Mouse (Mus musculus): ENCODE measurements around the gene Ddo. TPM values are rescaled to one million over a fixed set of nuclear protein-coding genes. Genes with fewer than 3 reads are reported as not detected.

The Ddo gene
- total RNA-seq (2021): 10 to 100 TPM; 18.9 to 21.5 TPM
- long read RNA-seq, experiment 1, transcript Ddo-201 (5 exons, 3,000 nt): major isoform, 10 of 19 reads
- long read RNA-seq, experiment 1, partial matches to known transcripts: 4 of 19 reads
- long read RNA-seq, experiment 1, other reads (novel, unspliced or antisense): 5 of 19 reads
- long read RNA-seq, experiment 2, transcript Ddo-201 (5 exons, 3,000 nt): major isoform, 14 of 25 reads
- long read RNA-seq, experiment 2, partial matches to known transcripts: 5 of 25 reads
- long read RNA-seq, experiment 2, other reads (novel, unspliced or antisense): 4 of 25 reads

DNA sequence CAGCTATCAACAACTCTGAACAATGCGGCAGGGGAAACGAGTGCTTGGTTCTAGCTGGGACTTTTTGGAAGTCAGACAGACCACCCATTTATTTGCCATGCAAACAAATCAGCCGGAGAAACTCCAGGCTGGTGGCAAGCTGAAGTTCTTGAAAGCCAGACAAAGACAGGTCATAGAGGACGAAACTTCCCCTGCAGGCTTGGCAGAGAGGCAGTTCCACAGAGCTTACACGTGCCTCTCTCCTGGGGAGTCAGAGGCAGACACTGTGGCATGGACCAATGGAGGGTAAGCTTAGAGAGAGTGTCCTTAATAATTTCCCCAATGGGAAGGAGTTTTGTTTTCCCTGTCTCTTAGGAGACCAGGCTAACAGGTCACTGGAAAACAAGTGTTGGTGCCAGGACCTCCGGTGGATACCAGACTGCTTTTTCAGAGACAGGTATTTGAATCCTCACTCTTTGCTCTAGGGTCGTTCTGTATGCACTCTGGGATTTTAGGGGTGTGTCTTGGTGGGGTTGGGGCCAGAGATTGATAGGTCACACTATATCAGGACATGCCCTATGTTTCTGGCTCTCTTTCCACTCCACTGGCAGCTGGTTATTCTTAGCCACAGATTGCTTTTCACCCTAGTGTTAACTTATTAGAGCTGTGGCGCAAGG lies at the start of gene Ddo:
Ddo (plus strand) TSS at position 356 of the 656 bp plus-strand sequence.
- H3K27ac ChIP-seq: peak within 1 kb of the TSS; percentile 89
- peak within 1 kb of the TSS; percentile 52 for H3K4me3 ChIP-seq
- TF ChIP-seq CTCF (conservative IDR thresholded peaks at IDR 0.05): no peak
- DNase-seq (ENCODE audit: low spot score in 2 of 2): peak; percentile 51 to 63

DNA sequence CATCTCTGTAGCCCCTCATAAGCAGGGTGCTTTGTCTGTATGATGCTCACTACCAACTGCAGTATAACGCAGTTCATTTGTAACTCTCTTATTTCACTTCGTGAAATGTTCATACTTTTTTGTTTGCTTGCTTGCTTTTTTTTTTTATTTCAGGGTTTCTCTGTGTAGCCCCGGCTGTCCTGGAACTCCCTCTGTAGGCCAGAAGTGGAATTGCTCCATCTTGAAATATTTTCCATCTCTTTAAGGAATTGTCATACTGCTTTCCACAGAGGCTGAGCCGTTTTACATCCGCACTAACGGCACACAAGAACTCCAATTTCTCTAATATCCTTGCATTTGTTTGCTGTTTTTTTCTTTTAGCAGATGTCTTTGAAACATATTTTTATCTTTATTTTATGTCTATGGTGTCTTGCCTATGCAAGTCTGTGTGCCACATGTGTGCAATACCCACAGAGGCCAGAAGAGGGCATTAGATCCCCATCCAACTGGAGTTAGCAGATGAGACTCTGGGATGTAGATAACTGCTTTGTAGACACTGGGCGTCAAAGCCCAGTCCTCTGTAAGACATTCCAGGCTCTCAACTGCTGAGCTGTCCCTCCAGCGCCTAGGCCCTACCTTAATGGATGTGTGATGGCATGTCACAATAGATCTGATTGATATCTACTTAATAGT lies 46.1 kb upstream of the Ddo start:
- no peak overlapping the region for H3K4me3 ChIP-seq
- no peak for DNase-seq (ENCODE audit: low spot score in 2 of 2)
- TF ChIP-seq CTCF (conservative IDR thresholded peaks at IDR 0.05): peak; percentile 64
- H3K27ac ChIP-seq: no peak overlapping the region

DNA sequence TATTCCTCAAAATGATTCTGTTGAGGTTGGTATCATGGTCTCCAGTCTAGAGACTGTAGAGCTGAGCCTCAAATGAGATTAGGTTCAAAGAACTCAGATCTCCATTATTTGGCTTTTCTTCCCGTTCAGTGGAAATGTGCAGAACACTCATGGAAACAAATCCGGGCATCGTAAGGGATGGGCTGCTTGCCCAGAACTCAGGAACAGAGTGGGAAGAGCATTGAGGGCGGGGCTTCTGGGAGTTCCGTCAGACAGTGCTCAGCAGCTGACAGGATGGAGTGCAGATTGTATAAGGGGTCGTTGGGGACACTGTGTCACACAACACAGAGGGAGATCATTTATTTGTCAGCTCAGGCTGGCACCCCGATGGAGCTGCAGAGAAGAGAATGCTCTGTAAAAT lies 37.6 kb upstream of the Ddo start:
- no peak overlapping the region for H3K4me3 ChIP-seq
- DNase-seq (ENCODE audit: low spot score in 2 of 2): peak; percentile 74 to 83
- no peak for TF ChIP-seq CTCF (conservative IDR thresholded peaks at IDR 0.05)
- H3K27ac ChIP-seq: peak overlapping the region; percentile 84

DNA sequence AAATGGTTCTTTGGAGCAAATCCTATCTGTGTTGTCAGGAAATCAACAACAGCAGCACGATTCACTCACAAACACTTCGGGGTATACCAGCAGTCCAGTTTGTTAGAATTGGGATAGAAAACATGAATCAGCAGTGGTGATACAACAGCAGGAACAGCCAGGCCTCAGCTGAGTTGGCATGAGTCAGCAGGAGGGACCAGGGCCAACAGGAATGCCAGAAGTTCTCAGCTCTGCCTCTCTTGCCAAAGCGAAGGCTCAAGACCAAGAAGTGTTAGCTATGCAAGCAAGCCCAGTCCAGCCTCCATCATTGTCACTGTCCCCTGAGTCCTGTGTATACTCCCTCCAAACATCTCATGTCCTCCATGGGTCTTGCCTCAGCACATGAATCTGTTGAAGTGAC lies 32.6 kb upstream of the Ddo start:
- no peak overlapping the region for H3K27ac ChIP-seq
- TF ChIP-seq CTCF (conservative IDR thresholded peaks at IDR 0.05): no peak

DNA sequence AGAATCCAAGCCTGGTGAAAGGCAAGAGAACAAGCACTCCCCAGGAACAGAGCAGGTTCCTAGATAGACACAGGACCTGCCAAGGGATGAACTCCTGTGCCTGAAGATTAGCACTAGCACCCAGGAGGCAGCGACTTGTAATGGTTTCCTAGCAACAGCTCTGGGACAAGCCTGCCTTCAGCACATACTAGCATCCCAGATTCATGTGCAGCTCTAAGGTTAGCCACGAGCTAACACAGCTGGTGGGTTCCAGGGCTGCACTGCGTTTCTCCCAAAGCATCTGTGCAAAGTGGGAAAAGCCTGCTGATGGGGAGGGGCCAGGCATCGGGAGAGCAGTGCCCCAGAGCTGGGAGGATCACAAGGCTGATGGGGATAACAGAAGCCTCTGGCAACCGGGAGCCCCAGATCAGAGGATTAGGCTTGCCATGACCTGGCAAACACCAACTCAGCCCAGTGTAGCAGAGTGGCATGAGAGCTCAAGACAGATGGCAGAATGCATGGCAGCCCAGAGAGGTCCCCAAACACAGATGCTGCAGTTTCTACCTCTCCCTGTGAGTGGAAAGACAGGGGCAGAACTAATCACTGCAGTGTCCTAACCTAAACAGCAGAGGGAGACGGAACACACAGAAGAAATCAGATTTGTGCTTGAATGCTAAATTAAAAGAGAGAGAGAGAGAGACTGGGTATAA lies 25.0 kb upstream of the Ddo start:
- H3K27ac ChIP-seq: no peak overlapping the region
- peak in 1 of 2 experiments; percentile 34 for DNase-seq (ENCODE audit: low spot score in 2 of 2)
- TF ChIP-seq CTCF (conservative IDR thresholded peaks at IDR 0.05): peak; percentile 73
- H3K4me3 ChIP-seq: no peak overlapping the region

More for the DNA sequence above, 32.6 kb upstream of the Ddo start:
- DNase-seq (ENCODE audit: low spot score in 2 of 2): no peak
- H3K4me3 ChIP-seq: no peak overlapping the region

DNA sequence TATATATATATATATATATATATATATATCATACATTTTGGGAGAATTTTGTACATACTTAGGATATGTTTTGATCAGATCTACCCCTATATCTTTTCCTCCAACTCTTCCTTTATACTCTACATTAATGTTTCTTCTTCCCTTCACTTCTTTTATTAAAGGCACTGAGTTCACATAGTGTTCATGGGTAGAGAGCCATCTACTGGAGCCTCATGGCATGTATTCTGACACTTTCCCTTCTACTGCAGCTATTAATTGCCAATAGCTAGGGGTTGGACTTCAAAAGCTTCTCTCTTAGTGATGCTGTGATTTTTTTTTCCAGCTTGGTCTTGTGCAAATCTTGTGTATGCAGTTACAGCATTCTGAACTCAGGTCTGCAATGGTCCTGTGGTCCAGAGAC lies 11.8 kb upstream of the Ddo start:
- DNase-seq (ENCODE audit: low spot score in 2 of 2): no peak
- TF ChIP-seq CTCF (conservative IDR thresholded peaks at IDR 0.05): peak; percentile 76
- Histone ChIP-seq H3K27ac (peak overlapping the region; percentile 39; the same call in 1 of the 2 replicates), H3K4me3 (no peak overlapping the region)

DNA sequence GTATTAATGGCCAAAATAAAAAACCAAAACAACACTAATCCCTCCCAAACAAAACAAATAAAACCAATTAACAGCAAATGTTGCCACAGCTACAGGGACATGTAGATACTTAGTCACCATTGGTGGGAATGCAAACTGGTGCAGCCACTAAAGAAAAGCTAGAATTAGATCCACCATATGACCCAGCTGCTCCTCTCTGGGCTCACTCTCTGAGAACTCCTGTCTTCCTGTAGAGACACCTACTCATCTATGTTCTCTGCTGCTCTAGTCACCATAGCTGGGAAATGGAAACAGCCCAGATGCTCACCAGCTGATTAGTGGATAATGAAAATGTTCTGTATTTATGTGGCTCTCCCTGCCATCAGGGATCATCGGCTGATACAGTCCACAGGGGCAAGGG lies 10.1 kb upstream of the Ddo start:
- no peak for TF ChIP-seq CTCF (conservative IDR thresholded peaks at IDR 0.05)
- Histone ChIP-seq H3K27ac (0 out of 2 replicates have a peak overlapping the region, but pooled peaks have one; percentile 18), H3K4me3 (no peak overlapping the region)
- no peak for DNase-seq (ENCODE audit: low spot score in 2 of 2)

DNA sequence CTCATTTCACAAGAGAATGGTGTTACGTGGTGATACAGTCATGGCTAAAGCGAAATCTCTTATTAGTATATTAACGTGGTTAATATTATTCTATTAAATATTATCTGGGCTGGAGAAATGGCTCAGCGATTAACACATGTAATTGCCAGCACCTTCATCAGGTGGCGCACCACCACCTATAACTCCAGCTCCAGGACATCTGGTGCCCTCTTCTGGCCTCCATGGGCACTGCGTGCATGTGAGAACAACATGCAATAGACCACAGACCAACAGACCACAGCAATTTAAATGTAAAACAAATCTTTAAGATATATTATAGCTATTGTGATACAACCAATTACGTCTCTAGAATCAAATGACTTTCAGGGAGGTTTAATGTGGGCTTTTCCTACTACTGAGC lies 671 bp upstream of the Ddo start:
- Histone ChIP-seq H3K4me3 (no peak overlapping the region), H3K27ac (peak overlapping the region; percentile 89)
- DNase-seq (ENCODE audit: low spot score in 2 of 2): peak in 1 of 2 experiments; percentile 45
- peak; percentile 86 for TF ChIP-seq CTCF (conservative IDR thresholded peaks at IDR 0.05)

DNA sequence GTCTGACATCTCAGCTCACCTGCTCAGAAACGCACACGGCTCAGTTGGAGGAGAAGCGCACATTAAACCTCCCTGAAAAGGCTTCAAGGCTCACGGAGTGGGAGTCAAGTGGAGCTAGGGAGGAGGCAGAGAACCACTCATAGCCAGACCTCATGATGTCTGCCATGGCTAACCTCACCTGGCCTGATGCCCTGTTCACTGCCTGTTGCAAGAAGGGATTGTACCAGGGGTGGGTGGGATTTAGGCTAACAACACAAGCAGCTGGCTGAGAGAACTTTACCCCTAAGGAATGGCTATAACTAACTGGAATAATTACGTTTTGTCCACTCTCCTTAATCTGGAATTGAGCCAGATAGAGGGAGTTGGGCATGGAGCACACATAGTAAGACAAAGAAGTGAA lies 646 bp downstream of the Ddo start:
- peak overlapping the region; percentile 52 for H3K4me3 ChIP-seq
- TF ChIP-seq CTCF (conservative IDR thresholded peaks at IDR 0.05): no peak
- H3K27ac ChIP-seq: peak overlapping the region; percentile 89
- no peak for DNase-seq (ENCODE audit: low spot score in 2 of 2)

DNA sequence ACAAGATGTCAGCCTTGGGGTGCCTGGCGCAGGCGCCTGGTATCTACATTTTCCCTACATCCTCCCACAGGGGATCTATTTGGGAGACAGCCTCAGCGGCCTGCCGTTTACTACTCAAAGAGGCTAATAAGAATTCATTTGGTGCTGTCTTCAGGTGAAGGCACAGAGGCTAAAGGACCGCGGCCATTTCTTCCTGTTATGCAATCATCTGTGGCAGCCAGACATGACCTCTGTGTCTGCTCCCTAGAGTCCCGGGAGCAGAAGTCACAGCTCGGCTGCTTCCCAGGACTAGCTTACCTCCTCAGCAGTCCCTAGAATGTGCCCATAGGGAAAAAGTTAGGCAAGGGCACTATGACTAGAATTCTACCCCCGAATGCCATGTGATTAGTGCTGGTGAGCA lies 1.1 kb downstream of the Ddo start:
- H3K27ac ChIP-seq: peak overlapping the region; percentile 89
- TF ChIP-seq CTCF (conservative IDR thresholded peaks at IDR 0.05): no peak
- peak overlapping the region; percentile 52 for H3K4me3 ChIP-seq
- DNase-seq (ENCODE audit: low spot score in 2 of 2): no peak

DNA sequence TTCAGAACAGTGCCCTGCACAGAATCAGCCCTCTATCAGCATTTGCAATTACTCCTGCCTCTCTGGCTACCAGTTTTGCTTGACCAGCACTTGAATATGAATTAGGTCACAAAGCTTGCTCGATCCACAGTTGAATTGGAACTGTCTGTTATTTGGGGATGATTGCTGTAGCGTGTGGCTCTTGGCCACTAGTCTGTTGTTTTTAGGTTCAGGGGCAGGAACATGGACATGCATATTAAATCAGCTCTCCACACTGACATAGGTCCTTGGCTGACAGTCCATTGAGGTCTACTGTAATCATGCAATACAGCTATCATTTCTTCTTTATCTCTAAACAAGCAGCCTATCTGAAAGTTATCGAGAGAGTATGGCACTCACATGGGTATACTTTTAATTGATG lies 2.3 kb downstream of the Ddo start:
- no peak overlapping the region for H3K4me3 ChIP-seq
- DNase-seq (ENCODE audit: low spot score in 2 of 2): no peak
- no peak for TF ChIP-seq CTCF (conservative IDR thresholded peaks at IDR 0.05)
- H3K27ac ChIP-seq: peak overlapping the region; percentile 89

DNA sequence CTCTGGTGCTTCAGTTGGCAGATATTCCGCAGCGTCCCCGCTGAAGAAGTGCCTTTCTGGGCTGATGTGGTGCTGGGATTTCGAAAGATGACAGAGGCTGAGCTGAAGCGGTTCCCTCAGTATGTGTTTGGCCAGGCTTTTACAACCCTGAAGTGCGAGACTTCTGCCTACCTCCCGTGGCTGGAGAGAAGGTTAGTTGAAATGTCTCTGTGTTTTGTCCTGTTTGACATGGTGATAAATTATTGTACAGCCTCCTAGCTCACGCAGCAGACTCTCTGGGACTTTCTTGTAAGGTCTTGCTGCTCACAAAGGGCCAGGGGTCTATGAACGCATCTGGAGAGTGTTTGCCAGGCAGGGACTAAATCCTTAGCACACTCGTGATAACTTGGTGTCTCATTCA lies 7.5 kb downstream of the Ddo start:
- no peak for DNase-seq (ENCODE audit: low spot score in 2 of 2)
- Histone ChIP-seq H3K4me3 (no peak overlapping the region), H3K27ac (peak overlapping the region; percentile 98)
- TF ChIP-seq CTCF (conservative IDR thresholded peaks at IDR 0.05): no peak

DNA sequence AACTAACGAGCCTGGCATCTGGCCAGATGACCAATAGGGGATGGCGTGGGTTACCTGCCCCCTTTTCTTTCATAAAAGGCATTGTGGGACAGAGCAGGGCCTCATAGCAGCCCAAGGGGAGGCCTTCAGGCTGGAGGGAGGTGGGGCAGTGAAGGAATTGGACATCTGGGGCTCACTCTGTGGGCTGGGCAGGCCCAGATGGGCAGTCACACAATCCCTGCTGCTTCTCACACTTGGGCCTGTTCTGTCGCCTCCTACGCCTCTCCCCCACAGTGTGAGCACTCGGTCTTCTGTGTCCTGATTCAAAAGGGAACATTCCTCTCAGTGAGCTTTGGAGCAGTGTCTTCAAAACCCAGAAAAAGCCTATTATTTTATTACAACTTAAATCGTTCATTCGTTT lies 8.5 kb downstream of the Ddo start:
- DNase-seq (ENCODE audit: low spot score in 2 of 2): peak; percentile 82 to 88
- no peak overlapping the region for H3K4me3 ChIP-seq
- peak overlapping the region; percentile 98 for H3K27ac ChIP-seq
- no peak for TF ChIP-seq CTCF (conservative IDR thresholded peaks at IDR 0.05)
